Mouse (Mus musculus) testis, adult 2 months (tissue): Measurements from ENCODE around the gene Ank.

ENCODE experiments used
- CTCF ChIP-seq: fragments of 200-500 bp; IDR thresholded peaks from 2 replicates; pipeline ENCODE4 v1.5.1; 2012; ENCODE audit warnings: low read depth, mild to moderate bottlenecking, inconsistent platforms, low read length, moderate library complexity; ENCODE audit not compliant: control insufficient read depth, insufficient read depth, insufficient replicate concordance
- POLR2A ChIP-seq: fragments of 200-500 bp; IDR thresholded peaks from 2 replicates; pipeline ENCODE4 v1.6.1; 2012; ENCODE audit warnings: low read depth, mild to moderate bottlenecking, inconsistent platforms, low read length, moderate library complexity; ENCODE audit not compliant: control insufficient read depth

DNA sequence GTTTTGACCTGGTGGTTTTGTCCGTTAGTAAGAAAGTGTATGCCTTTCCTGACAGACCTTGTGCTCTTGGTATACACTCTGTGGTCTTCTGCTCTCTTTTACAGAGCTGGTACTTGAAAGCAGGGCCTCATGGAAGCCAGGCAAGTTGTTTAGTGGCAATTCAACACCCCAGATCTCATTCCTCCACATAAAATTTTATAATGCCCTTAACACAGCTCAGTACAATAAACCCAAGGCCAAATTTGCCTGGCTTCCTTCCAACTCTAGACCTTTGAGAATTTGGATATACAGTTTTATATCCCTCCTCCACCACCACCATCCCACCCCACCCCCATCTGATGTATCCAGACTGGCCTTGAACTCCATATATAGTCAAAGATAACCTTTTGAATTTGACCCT, 36.2 kb upstream of the Ank start:
- no peak for TF ChIP-seq CTCF
- no peak for TF ChIP-seq POLR2A
